Mouse (Mus musculus) thymus, postnatal 4 days (tissue): Measurements from ENCODE around the gene Gm21887.
"Not testable (repeated sequence)": the region's sequence is repeated elsewhere in the genome, so short reads cannot be mapped to it uniquely, and the experiment has no call there.

Source experiments
- DNase-seq: peaks from one replicate; pipeline ENCODE4 v3.0.0; 2021

Gene Gm21887

GRCm38 (mm10) chrX:169984331-169984730 lies 25.1 kb upstream of the Gm21887 start:
- DNase-seq = not testable (repeated sequence)

- peak; percentile 27 for DNase-seq
Observed at GRCm38 (mm10) chrX:169984853-169985252, 24.6 kb upstream of the Gm21887 start.

GRCm38 (mm10) chrX:169985796-169986195 lies 23.7 kb upstream of the Gm21887 start:
- DNase-seq = peak; percentile 60

GRCm38 (mm10) chrX:169986519-169987367 lies 22.7 kb upstream of the Gm21887 start:
- peak; percentile 94 for DNase-seq

- DNase-seq = peak; percentile 70
Observed at GRCm38 (mm10) chrX:169987368-169987837, 22.1 kb upstream of the Gm21887 start.

GRCm38 (mm10) chrX:169988571-169989218 lies 20.8 kb upstream of the Gm21887 start:
- DNase-seq = peak; percentile 71

- not testable (repeated sequence) for DNase-seq
Observed at GRCm38 (mm10) chrX:169989219-169989595, 20.3 kb upstream of the Gm21887 start.

GRCm38 (mm10) chrX:169989691-169990631 lies 19.5 kb upstream of the Gm21887 start:
- peak; percentile 89 for DNase-seq

- DNase-seq = peak; percentile 100
Observed at GRCm38 (mm10) chrX:169991128-169991873, 18.2 kb upstream of the Gm21887 start.

GRCm38 (mm10) chrX:169992086-169992930 lies 17.2 kb upstream of the Gm21887 start:
- peak; percentile 58 for DNase-seq

- DNase-seq = peak; percentile 50
Observed at GRCm38 (mm10) chrX:169992951-169993547, 16.4 kb upstream of the Gm21887 start.

GRCm38 (mm10) chrX:169994011-169994865 lies 15.2 kb upstream of the Gm21887 start:
- DNase-seq = peak; percentile 80

GRCm38 (mm10) chrX:169994866-169995711 lies 14.4 kb upstream of the Gm21887 start:
- peak; percentile 17 for DNase-seq

GRCm38 (mm10) chrX:169995909-169996521 lies 13.4 kb upstream of the Gm21887 start:
- DNase-seq = peak; percentile 29

GRCm38 (mm10) chrX:169996926-169997325 lies 12.5 kb upstream of the Gm21887 start:
- DNase-seq = peak; percentile 95

GRCm38 (mm10) chrX:169997456-169997853 lies 12.0 kb upstream of the Gm21887 start:
- peak; percentile 89 for DNase-seq

GRCm38 (mm10) chrX:169997854-169998456 lies 11.5 kb upstream of the Gm21887 start:
- peak; percentile 100 for DNase-seq
